Mouse (Mus musculus) monocyte, adult 2 months (primary cell): ENCODE data around the gene Drc1.

Experiments
- DNase-seq, 2 experiments: peaks; one replicate each; pipeline ENCODE4 v3.0.0; 2022; ENCODE audit warnings: low spot score in 2 of 2, low read depth in 1 of 2

Drc1 gene

GRCm38 (mm10) chr5:30411524-30411923, 130.3 kb downstream of the Drc1 start:
- no peak for DNase-seq

GRCm38 (mm10) chr5:30415381-30415780, 134.2 kb downstream of the Drc1 start:
- DNase-seq: no peak

GRCm38 (mm10) chr5:30415876-30416275, 134.7 kb downstream of the Drc1 start:
- DNase-seq: no peak
